Mouse (Mus musculus): ENCODE data around the gene Nub1. TPM values are rescaled to one million over a fixed set of nuclear protein-coding genes. Genes with fewer than 3 reads are reported as not detected.

Nub1 gene
- polyA plus RNA-seq, 2 experiments, result 10.5 to 10.8 TPM

DNA sequence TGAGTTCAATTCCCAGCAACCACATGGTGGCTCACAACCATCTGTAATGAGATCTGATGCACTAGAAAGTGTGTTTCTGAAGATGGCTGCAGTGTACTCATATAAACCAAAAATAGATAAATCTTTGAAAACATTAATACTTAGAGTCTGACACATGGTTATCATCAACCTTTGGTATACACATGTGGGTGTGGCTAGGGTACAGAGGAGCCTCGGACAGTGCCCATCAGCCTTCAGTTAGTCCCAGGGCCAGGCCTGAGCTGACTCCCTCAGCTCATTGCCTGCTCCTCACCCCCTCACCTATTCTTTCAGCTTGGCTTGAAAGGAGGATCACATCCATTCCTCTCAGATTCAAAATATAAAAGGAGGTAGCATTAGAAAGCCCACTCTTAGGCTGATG, 53.2 kb downstream of the Nub1 start:
- 9% methylated on average over 1 of the region's 1 CpGs for WGBS (ENCODE audit: insufficient replicate concordance)
- no peak for ATAC-seq (ENCODE audit: insufficient read depth)
- Histone ChIP-seq H3K4me3 (ENCODE audit: insufficient read depth in 1 of 2, low read depth in 2 of 2, low read length in 2 of 2) (no peak overlapping the region), H3K27ac (no peak overlapping the region), H3K9me3 (ENCODE audit: control insufficient read depth, low read length) (no peaks in the 10 kb centered on the region), H3K36me3 (replicated peaks; ENCODE audit: control insufficient read depth, insufficient read depth, low read depth) (no peaks in the 10 kb centered on the region), H3K27me3 (ENCODE audit: control insufficient read depth, insufficient read depth, low read length) (no peaks in the 10 kb centered on the region), H3K9ac (replicated peaks) (no peak overlapping the region), H3K4me2 (ENCODE audit: low read depth) (no peak overlapping the region), H3K4me1 (replicated peaks; ENCODE audit: control insufficient read depth in 2 of 2, insufficient read depth in 2 of 2, low read length in 1 of 2) (peaks cover 3 to 20% of the 10 kb centered on the region in 2 experiments; a peak in 2 of 4 replicates)
- no peak for DNase-seq (ENCODE audit: low read depth in 3 of 3, low spot score in 3 of 3)
- TF ChIP-seq CTCF (IDR thresholded peaks at IDR 0.05; ENCODE audit: low read depth) (no peak), EP300 (IDR thresholded peaks at IDR 0.05; ENCODE audit: low read depth) (no peak)

DNA sequence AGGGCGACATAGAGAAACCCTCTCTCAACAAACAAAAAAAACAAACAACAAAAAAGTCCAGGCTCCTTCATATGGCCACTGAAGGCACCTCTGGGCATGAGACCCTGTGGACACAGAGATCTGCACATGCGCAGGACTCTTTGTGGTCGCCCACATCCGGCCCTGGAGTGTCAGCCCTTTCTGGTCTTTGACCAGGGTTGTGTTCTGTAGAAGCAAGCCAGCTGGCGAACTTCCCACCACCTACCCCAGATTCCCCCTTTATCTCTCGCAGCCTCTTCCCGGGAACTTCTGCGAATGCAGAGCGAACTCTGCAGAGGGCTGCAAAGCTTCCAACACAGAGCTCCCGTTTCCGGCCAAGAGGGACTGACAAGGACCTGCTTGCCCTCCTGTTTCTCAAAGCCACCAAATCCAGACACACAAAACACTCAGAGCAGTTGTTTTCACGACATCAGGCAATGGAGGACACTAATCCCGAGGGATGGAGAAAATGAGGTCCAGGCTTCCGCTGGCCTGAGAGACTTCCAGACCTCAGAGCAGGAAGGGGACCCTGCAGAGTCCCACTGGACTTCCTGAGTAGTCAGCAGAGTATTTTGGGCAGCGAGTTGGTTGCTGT, 53.9 kb downstream of the Nub1 start:
- H3K27ac ChIP-seq, result no peak overlapping the region
- no peak overlapping the region for H3K9ac ChIP-seq (replicated peaks)
- no peak for DNase-seq (ENCODE audit: low read depth in 3 of 3, low spot score in 3 of 3)
- peak overlapping the region; percentile 24 for H3K4me2 ChIP-seq (ENCODE audit: low read depth)
- H3K4me3 ChIP-seq (ENCODE audit: insufficient read depth in 1 of 2, low read depth in 2 of 2, low read length in 2 of 2), result no peak overlapping the region
- WGBS (ENCODE audit: insufficient replicate concordance), result 10% methylated on average over 15 of the region's 15 CpGs
- peaks cover 0 to 16% of the 10 kb centered on the region in 2 experiments; a peak in 2 of 4 replicates for H3K4me1 ChIP-seq (replicated peaks; ENCODE audit: control insufficient read depth in 2 of 2, insufficient read depth in 2 of 2, low read length in 1 of 2)
- ATAC-seq (ENCODE audit: insufficient read depth), result 0 out of 2 replicates have a peak, but pooled peaks have one; percentile 26
- H3K36me3 ChIP-seq (replicated peaks; ENCODE audit: control insufficient read depth, insufficient read depth, low read depth), result no peaks in the 10 kb centered on the region
- H3K9me3 ChIP-seq (ENCODE audit: control insufficient read depth, low read length), result no peaks in the 10 kb centered on the region
- TF ChIP-seq CTCF (IDR thresholded peaks at IDR 0.05; ENCODE audit: low read depth), result no peak
- TF ChIP-seq EP300 (IDR thresholded peaks at IDR 0.05; ENCODE audit: low read depth), result no peak
- no peaks in the 10 kb centered on the region for H3K27me3 ChIP-seq (ENCODE audit: control insufficient read depth, insufficient read depth, low read length)

DNA sequence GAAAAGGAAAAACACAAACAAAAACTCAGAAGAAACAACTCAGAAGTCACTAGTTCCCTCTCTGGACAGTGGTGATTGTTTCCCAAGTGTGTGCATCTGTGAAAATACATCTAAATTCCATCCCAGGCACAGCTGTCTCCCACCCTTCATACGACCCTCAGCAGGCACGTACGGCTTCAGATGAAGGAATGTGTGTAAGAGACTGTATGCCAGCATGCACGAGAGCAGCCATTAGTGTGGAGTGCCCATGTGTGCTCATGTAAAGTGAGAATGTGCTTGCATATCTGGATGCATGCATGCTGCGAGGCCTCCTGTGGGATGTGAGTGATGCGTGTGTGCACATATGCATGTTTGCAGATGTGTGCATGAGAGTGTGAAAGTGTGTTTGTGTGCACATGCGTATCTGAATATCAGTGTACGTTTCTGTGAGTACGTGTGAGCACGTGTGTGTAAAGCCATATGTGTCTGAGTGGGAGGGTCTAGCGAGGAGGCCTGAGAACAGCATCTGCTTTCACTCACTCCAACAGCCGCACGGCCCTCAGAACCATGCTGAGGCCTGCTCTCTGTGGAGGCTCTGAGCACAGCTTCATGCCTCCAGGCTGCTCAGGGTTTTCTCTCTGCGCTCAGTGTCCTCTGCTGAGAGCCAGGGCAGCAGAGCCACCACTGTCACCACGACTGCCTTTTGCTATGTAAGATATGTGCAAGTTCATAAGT, 56.0 kb downstream of the Nub1 start:
- ATAC-seq (ENCODE audit: insufficient read depth), result no peak
- Histone ChIP-seq H3K4me2 (ENCODE audit: low read depth) (no peak overlapping the region), H3K27ac (no peak overlapping the region), H3K9me3 (ENCODE audit: control insufficient read depth, low read length) (no peaks in the 10 kb centered on the region), H3K4me3 (ENCODE audit: insufficient read depth in 1 of 2, low read depth in 2 of 2, low read length in 2 of 2) (no peak overlapping the region), H3K27me3 (ENCODE audit: control insufficient read depth, insufficient read depth, low read length) (no peaks in the 10 kb centered on the region), H3K9ac (replicated peaks) (no peak overlapping the region), H3K36me3 (replicated peaks; ENCODE audit: control insufficient read depth, insufficient read depth, low read depth) (no peaks in the 10 kb centered on the region), H3K4me1 (replicated peaks; ENCODE audit: control insufficient read depth in 2 of 2, insufficient read depth in 2 of 2, low read length in 1 of 2) (peaks cover 0 to 16% of the 10 kb centered on the region in 2 experiments; a peak in 2 of 4 replicates)
- TF ChIP-seq CTCF (IDR thresholded peaks at IDR 0.05; ENCODE audit: low read depth), result no peak
- TF ChIP-seq EP300 (IDR thresholded peaks at IDR 0.05; ENCODE audit: low read depth), result no peak
- no peak for DNase-seq (ENCODE audit: low read depth in 3 of 3, low spot score in 3 of 3)
- WGBS (ENCODE audit: insufficient replicate concordance), result 70% methylated on average over 15 of the region's 15 CpGs

GRCm38 (mm10) chr5:24743956-24744355, 58.6 kb downstream of the Nub1 start:
- Histone ChIP-seq H3K36me3 (replicated peaks; ENCODE audit: control insufficient read depth, insufficient read depth, low read depth) (no peaks in the 10 kb centered on the region), H3K27ac (no peak overlapping the region), H3K4me3 (ENCODE audit: insufficient read depth in 1 of 2, low read depth in 2 of 2, low read length in 2 of 2) (no peak overlapping the region), H3K9ac (replicated peaks) (no peak overlapping the region), H3K4me2 (ENCODE audit: low read depth) (no peak overlapping the region), H3K4me1 (replicated peaks; ENCODE audit: control insufficient read depth in 2 of 2, insufficient read depth in 2 of 2, low read length in 1 of 2) (peaks cover 0 to 8% of the 10 kb centered on the region in 2 experiments; a peak in 2 of 4 replicates), H3K9me3 (ENCODE audit: control insufficient read depth, low read length) (no peaks in the 10 kb centered on the region), H3K27me3 (ENCODE audit: control insufficient read depth, insufficient read depth, low read length) (no peaks in the 10 kb centered on the region)
- TF ChIP-seq EP300 (IDR thresholded peaks at IDR 0.05; ENCODE audit: low read depth), result no peak
- TF ChIP-seq CTCF (IDR thresholded peaks at IDR 0.05; ENCODE audit: low read depth), result no peak
- DNase-seq (ENCODE audit: low read depth in 3 of 3, low spot score in 3 of 3) (no peak), ATAC-seq (ENCODE audit: insufficient read depth) (no peak)
- 75% methylated on average over 10 of the region's 10 CpGs for WGBS (ENCODE audit: insufficient replicate concordance)

DNA sequence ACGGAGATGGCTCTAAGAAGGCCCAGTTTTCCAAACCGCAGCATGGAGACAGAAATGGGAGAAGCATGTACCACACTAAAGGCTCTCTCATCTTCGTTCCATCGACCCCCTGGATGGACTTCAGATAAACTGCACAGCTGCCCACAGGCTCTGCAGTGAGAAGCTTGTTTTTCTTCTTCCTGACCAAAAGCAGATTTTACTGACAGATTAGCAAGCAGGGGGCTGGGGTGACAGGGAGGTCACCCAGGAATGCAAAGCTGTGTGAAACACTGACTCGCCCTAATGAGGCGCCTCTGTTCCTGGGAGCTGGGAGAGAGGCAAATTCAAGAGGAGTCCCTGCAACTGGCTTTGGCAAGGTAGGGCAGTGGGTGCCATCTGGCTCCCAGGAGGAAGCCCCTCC, 62.2 kb downstream of the Nub1 start:
- H3K27me3 ChIP-seq (ENCODE audit: control insufficient read depth, insufficient read depth, low read length), result peaks cover 6% of the 10 kb centered on the region; the same call in 1 of the 2 replicates
- peaks cover 0 to 10% of the 10 kb centered on the region in 2 experiments; a peak in 3 of 4 replicates for H3K4me1 ChIP-seq (replicated peaks; ENCODE audit: control insufficient read depth in 2 of 2, insufficient read depth in 2 of 2, low read length in 1 of 2)
- WGBS (ENCODE audit: insufficient replicate concordance), result 16% methylated on average over 6 of the region's 6 CpGs
- no peak for DNase-seq (ENCODE audit: low read depth in 3 of 3, low spot score in 3 of 3)
- no peak overlapping the region for H3K4me2 ChIP-seq (ENCODE audit: low read depth)
- TF ChIP-seq EP300 (IDR thresholded peaks at IDR 0.05; ENCODE audit: low read depth) (no peak), CTCF (IDR thresholded peaks at IDR 0.05; ENCODE audit: low read depth) (no peak)
- no peaks in the 10 kb centered on the region for H3K36me3 ChIP-seq (replicated peaks; ENCODE audit: control insufficient read depth, insufficient read depth, low read depth)
- ATAC-seq (ENCODE audit: insufficient read depth), result no peak
- H3K9me3 ChIP-seq (ENCODE audit: control insufficient read depth, low read length), result no peaks in the 10 kb centered on the region
- no peak overlapping the region for H3K27ac ChIP-seq
- H3K9ac ChIP-seq (replicated peaks), result no peak overlapping the region
- no peak overlapping the region for H3K4me3 ChIP-seq (ENCODE audit: insufficient read depth in 1 of 2, low read depth in 2 of 2, low read length in 2 of 2)

Data from liver, embryonic 14.5 days (tissue).